34 mouse cellular contexts compared by ENCODE assay signal in the genomic region with DNA sequence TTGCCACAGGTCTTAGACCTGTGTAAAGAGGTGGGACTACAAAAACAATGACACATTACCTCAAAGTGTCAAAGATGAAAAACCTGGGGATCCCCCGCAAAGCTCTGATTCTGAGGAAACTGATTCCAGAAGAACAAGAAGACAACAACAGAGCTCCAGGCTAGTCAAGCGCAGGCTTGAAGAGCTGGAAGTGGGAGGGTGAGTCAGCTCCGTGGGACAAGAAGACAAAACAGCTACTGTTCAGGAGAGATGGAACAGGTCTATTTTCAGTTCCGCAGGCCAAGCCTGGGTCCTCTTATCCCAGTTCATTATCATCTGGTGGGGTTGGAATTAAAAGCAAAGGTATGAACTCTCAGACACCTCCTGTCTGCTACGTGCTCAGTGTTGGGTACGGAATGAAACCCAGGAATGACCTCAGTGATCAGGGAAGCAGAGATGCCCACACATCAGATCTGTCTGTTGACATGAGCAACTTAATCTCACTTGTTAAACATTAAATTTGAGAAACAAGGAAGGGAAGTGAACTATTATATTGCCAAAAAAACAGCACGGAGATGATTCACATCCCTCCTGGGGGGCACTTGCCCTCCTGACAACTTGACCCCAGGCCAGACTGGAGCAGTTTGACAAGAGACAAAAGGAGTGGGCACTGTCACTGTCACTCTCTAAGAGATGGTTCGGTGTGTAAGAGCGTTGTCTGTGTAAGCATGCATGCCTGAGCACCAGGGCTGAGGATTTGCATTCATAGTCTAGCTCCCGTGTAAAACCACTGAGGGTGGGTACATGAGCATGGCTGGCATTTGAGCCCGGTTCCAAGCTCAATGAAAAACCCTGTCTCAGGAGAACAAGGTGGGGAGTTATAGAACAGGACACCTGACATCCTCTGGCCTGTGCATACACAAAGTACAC. TPM values are rescaled to one million over a fixed set of nuclear protein-coding genes. Genes with fewer than 3 reads are reported as not detected.
DNase-seq lines count a peak whose midpoint lies in the region; ATAC-seq and TF ChIP-seq lines count a peak whose summit lies in the region.
"Had no signal": no experiment of that assay in that cellular context is flagged by ENCODE, and none has a peak within 500 bp of the region (broad histone marks: within the 10 kb centered on the region; RNA-seq: fewer than 3 reads in every experiment).

No protein-coding gene starts in this region.

- H3K36me3 ChIP-seq in heart, embryonic 10.5 days: no peaks in the 10 kb centered on the region
- H3K36me3 ChIP-seq in heart, postnatal 0 days (replicated peaks; ENCODE audit: control insufficient read depth, insufficient read depth, low read length): peaks cover 6% of the 10 kb centered on the region; the same call in 1 of the 2 replicates
- H3K36me3 ChIP-seq: embryonic facial prominence, embryonic 13.5 days; hindbrain, embryonic 12.5 days; neural tube, embryonic 13.5 days had no signal

- H3K27me3 ChIP-seq in heart, embryonic 10.5 days (ENCODE audit: insufficient read depth, poor library complexity, severe bottlenecking): no peaks in the 10 kb centered on the region
- H3K27me3 ChIP-seq in heart, postnatal 0 days (ENCODE audit: control insufficient read depth, insufficient read depth, low read length): no peaks in the 10 kb centered on the region
- H3K27me3 ChIP-seq: embryonic facial prominence, embryonic 13.5 days; forebrain, embryonic 13.5 days; hindbrain, embryonic 12.5 days; neural tube, embryonic 13.5 days had no signal

- DNase-seq in heart, embryonic 10.5 days (ENCODE audit: low spot score): peak; percentile 60
- no peak for DNase-seq in heart, adult 18-20 months
- no peak for DNase-seq in heart, postnatal 0 days (ENCODE audit: low spot score)
- DNase-seq in heart, postnatal 4 days: no peak
- DNase-seq in layer of hippocampus, adult 11-12 months (ENCODE audit: low spot score): no peak
- DNase-seq: adrenal gland, adult 2 months; cerebellum, adult 18-20 months; cerebellum, postnatal 14 days; kidney, adult 2 months; lung, postnatal 4 days; midbrain, embryonic 14.5 days had no signal

- TF ChIP-seq POLR2A in bone marrow macrophage, adult 2 months (IDR thresholded peaks at IDR 0.05; ENCODE audit: borderline replicate concordance, low read depth, low read length): no peak
- TF ChIP-seq POLR2A in olfactory bulb, adult 2 months (IDR thresholded peaks at IDR 0.05; ENCODE audit: insufficient read depth, low read depth, low read length): no peak

- no peak overlapping the region for H3K4me3 ChIP-seq in heart, embryonic 10.5 days
- H3K4me3 ChIP-seq in heart, postnatal 0 days (ENCODE audit: low read depth, low read length): peak overlapping the region; percentile 48
- peak overlapping the region; percentile 69 for H3K4me3 ChIP-seq in bone marrow macrophage, adult 2 months (ENCODE audit: insufficient read depth, low read length)
- no peak overlapping the region for H3K4me3 ChIP-seq in olfactory bulb, adult 2 months (ENCODE audit: insufficient read depth, low read depth, low read length)
- H3K4me3 ChIP-seq: embryonic facial prominence, embryonic 13.5 days; erythroblast, embryonic 14.5 days; forebrain, embryonic 13.5 days; hindbrain, embryonic 12.5 days; myocyte; neural tube, embryonic 13.5 days had no signal

- no peak for TF ChIP-seq EP300 in heart, postnatal 0 days (IDR thresholded peaks at IDR 0.05; ENCODE audit: low read depth)

- TF ChIP-seq CTCF in heart, postnatal 0 days (IDR thresholded peaks at IDR 0.05; ENCODE audit: low read depth): no peak
- TF ChIP-seq CTCF in bone marrow macrophage, adult 2 months (IDR thresholded peaks at IDR 0.05; ENCODE audit: low read depth, low read length): no peak
- no peak for TF ChIP-seq CTCF in olfactory bulb, adult 2 months (IDR thresholded peaks at IDR 0.05; ENCODE audit: insufficient read depth, low read depth, low read length)

- H3K9ac ChIP-seq in heart, postnatal 0 days (replicated peaks; ENCODE audit: low read depth, low read length): no peak overlapping the region
- H3K9ac ChIP-seq: embryonic facial prominence, embryonic 13.5 days; forebrain, embryonic 13.5 days; hindbrain, embryonic 12.5 days; neural tube, embryonic 13.5 days had no signal

- ATAC-seq in heart, postnatal 0 days (ENCODE audit: insufficient read depth, low read depth): no peak
- ATAC-seq: forebrain, embryonic 13.5 days had no signal

- no peaks in the 10 kb centered on the region for H3K9me3 ChIP-seq in heart, embryonic 10.5 days
- H3K9me3 ChIP-seq in heart, postnatal 0 days (replicated peaks; ENCODE audit: control insufficient read depth, low read length): no peaks in the 10 kb centered on the region
- H3K9me3 ChIP-seq: embryonic facial prominence, embryonic 13.5 days; forebrain, embryonic 13.5 days; hindbrain, embryonic 12.5 days; neural tube, embryonic 13.5 days had no signal

- 73% methylated on average over 11 of the region's 11 CpGs for WGBS in heart, embryonic 10.5 days
- WGBS in heart, postnatal 0 days: 43% methylated on average over 11 of the region's 11 CpGs
- 64% methylated on average over 11 of the region's 11 CpGs for WGBS in olfactory bulb, adult 2 months

- no peaks in the 10 kb centered on the region for H3K4me1 ChIP-seq in heart, embryonic 10.5 days
- peaks cover 15% of the 10 kb centered on the region for H3K4me1 ChIP-seq in heart, postnatal 0 days (ENCODE audit: control insufficient read depth, insufficient read depth)
- H3K4me1 ChIP-seq in bone marrow macrophage, adult 2 months (ENCODE audit: control insufficient read depth, insufficient read depth, low read length): peaks cover 26% of the 10 kb centered on the region
- no peaks in the 10 kb centered on the region for H3K4me1 ChIP-seq in olfactory bulb, adult 2 months (ENCODE audit: control insufficient read depth, insufficient read depth, low read length)
- H3K4me1 ChIP-seq: embryonic facial prominence, embryonic 13.5 days; forebrain, embryonic 13.5 days; hindbrain, embryonic 12.5 days; neural tube, embryonic 13.5 days had no signal

- no peak overlapping the region for H3K27ac ChIP-seq in heart, embryonic 10.5 days
- peak overlapping the region; percentile 36 for H3K27ac ChIP-seq in heart, postnatal 0 days (ENCODE audit: low read depth)
- H3K27ac ChIP-seq in bone marrow macrophage, adult 2 months (ENCODE audit: insufficient read depth, low read depth, low read length): no peak overlapping the region
- H3K27ac ChIP-seq in olfactory bulb, adult 2 months (ENCODE audit: insufficient read depth, low read depth, low read length): peak overlapping the region; percentile 46; the same call in 1 of the 2 replicates
- H3K27ac ChIP-seq: embryonic facial prominence, embryonic 13.5 days; forebrain, embryonic 13.5 days; hindbrain, embryonic 12.5 days; kidney, postnatal 0 days; neural tube, embryonic 13.5 days; stomach, postnatal 0 days had no signal

- peak overlapping the region; percentile 60 for H3K4me2 ChIP-seq in heart, postnatal 0 days (ENCODE audit: low read depth, low read length)
- H3K4me2 ChIP-seq: embryonic facial prominence, embryonic 13.5 days; forebrain, embryonic 13.5 days; hindbrain, embryonic 12.5 days; neural tube, embryonic 13.5 days had no signal

RNA-seq across cellular contexts. Expression of a gene that starts 1.4 kb away (rescaled TPM):
- 1.9 and 3.8 TPM in 2 replicates for polyA plus RNA-seq in heart, embryonic 10.5 days (2016; fragmentation: Nextera tagmentation; extraction: Ambion mirVana)
- total RNA-seq in heart, adult 18-20 months (2021): 10 to 100 TPM; 19.7 to 19.8 TPM
- 9.8 and 16.4 TPM in 2 replicates for total RNA-seq in heart, postnatal 0 days (2014; rRNA removed; ENCODE audit: low replicate concordance)
- 15.6 and 15.7 TPM in 2 replicates for polyA plus RNA-seq in heart, postnatal 0 days (2015; fragmentation: Nextera tagmentation; extraction: Ambion mirVana)
- total RNA-seq in heart, postnatal 4 days (2021): 10 to 100 TPM; 16.4 to 17.6 TPM
- polyA plus RNA-seq in bone marrow macrophage, adult 2 months (2012; ENCODE audit: insufficient read depth, insufficient read length, missing spikeins): 4.8 and 4.9 TPM in 2 replicates
- not detected in 2 replicates for polyA plus RNA-seq in olfactory bulb, adult 2 months (2012; ENCODE audit: insufficient read depth, insufficient read length, low replicate concordance, missing spikeins)
- polyA plus RNA-seq: erythroblast, embryonic 14.5 days; hindbrain, embryonic 12.5 days; kidney, postnatal 0 days; liver, adult 2 months; midbrain, embryonic 14.5 days; neural tube, embryonic 13.5 days had no signal

RNA-seq across cellular contexts. Expression of a gene that starts 5.7 kb away (rescaled TPM):
- polyA plus RNA-seq in heart, embryonic 10.5 days (2016; fragmentation: Nextera tagmentation; extraction: Ambion mirVana): 49.3 and 61.1 TPM in 2 replicates
- 10 to 100 TPM; 88.1 to 95.2 TPM for total RNA-seq in heart, adult 18-20 months (2021)
- 75.7 and 107 TPM in 2 replicates for total RNA-seq in heart, postnatal 0 days (2014; rRNA removed; ENCODE audit: low replicate concordance)
- polyA plus RNA-seq in heart, postnatal 0 days (2015; fragmentation: Nextera tagmentation; extraction: Ambion mirVana): 42.9 and 47.1 TPM in 2 replicates
- total RNA-seq in heart, postnatal 4 days (2021): 100 to 1,000 TPM; 126 to 127 TPM
- polyA plus RNA-seq in bone marrow macrophage, adult 2 months (2012; ENCODE audit: insufficient read depth, insufficient read length, missing spikeins): 191 and 197 TPM in 2 replicates
- 125 TPM in 1 of 2 replicates, not detected in the other for polyA plus RNA-seq in olfactory bulb, adult 2 months (2012; ENCODE audit: insufficient read depth, insufficient read length, low replicate concordance, missing spikeins)

RNA-seq across cellular contexts. Expression of a gene that starts 21.6 kb away (rescaled TPM):
- polyA plus RNA-seq in heart, embryonic 10.5 days (2016; fragmentation: Nextera tagmentation; extraction: Ambion mirVana): 0.25 and 0.88 TPM in 2 replicates
- under 1 TPM; 0.35 to 0.41 TPM for total RNA-seq in heart, adult 18-20 months (2021)
- 0.88 and 3.9 TPM in 2 replicates for total RNA-seq in heart, postnatal 0 days (2014; rRNA removed; ENCODE audit: low replicate concordance)
- polyA plus RNA-seq in heart, postnatal 0 days (2015; fragmentation: Nextera tagmentation; extraction: Ambion mirVana): 0.30 and 0.33 TPM in 2 replicates
- under 1 TPM; 0.81 to 0.83 TPM for total RNA-seq in heart, postnatal 4 days (2021)
- 0.17 TPM in 1 of 2 replicates, not detected in the other for polyA plus RNA-seq in bone marrow macrophage, adult 2 months (2012; ENCODE audit: insufficient read depth, insufficient read length, missing spikeins)
- not detected in 2 replicates for polyA plus RNA-seq in olfactory bulb, adult 2 months (2012; ENCODE audit: insufficient read depth, insufficient read length, low replicate concordance, missing spikeins)
- total RNA-seq: granulocyte monocyte progenitor cell, adult 5-6 weeks; megakaryocyte-erythroid progenitor cell, adult 5-6 weeks had no signal
- polyA plus RNA-seq: erythroblast, embryonic 14.5 days; liver, adult 2 months; myocyte had no signal

RNA-seq across cellular contexts. Expression of a gene that starts 34.3 kb away (rescaled TPM):
- not detected in 2 replicates for polyA plus RNA-seq in heart, embryonic 10.5 days (2016; fragmentation: Nextera tagmentation; extraction: Ambion mirVana)
- not detected for total RNA-seq in heart, adult 18-20 months (2021)
- total RNA-seq in heart, postnatal 0 days (2014; rRNA removed; ENCODE audit: low replicate concordance): not detected in 2 replicates
- polyA plus RNA-seq in heart, postnatal 0 days (2015; fragmentation: Nextera tagmentation; extraction: Ambion mirVana): not detected in 2 replicates
- not detected for total RNA-seq in heart, postnatal 4 days (2021)
- polyA plus RNA-seq in bone marrow macrophage, adult 2 months (2012; ENCODE audit: insufficient read depth, insufficient read length, missing spikeins): not detected in 2 replicates
- not detected in 2 replicates for polyA plus RNA-seq in olfactory bulb, adult 2 months (2012; ENCODE audit: insufficient read depth, insufficient read length, low replicate concordance, missing spikeins)
- total RNA-seq: adrenal gland, adult 2 months; adrenal gland, postnatal 4 days; ES-E14; gastrocnemius, adult 8-10 months; granulocyte monocyte progenitor cell, adult 5-6 weeks; layer of hippocampus, postnatal 10 days; liver, adult 2 months; megakaryocyte-erythroid progenitor cell, adult 5-6 weeks had no signal
- polyA plus RNA-seq: adrenal gland, adult 2 months; embryonic facial prominence, embryonic 13.5 days; erythroblast, embryonic 14.5 days; forebrain, embryonic 13.5 days; frontal cortex, adult 2 months; hindbrain, embryonic 12.5 days; kidney, adult 2 months; kidney, postnatal 0 days; large intestine, adult 2 months; limb, embryonic 11.5 days; liver, adult 2 months; liver, embryonic 16.5 days; lung, embryonic 16.5 days; midbrain, embryonic 14.5 days; myocyte; neural tube, embryonic 13.5 days; stomach, postnatal 0 days; urinary bladder, adult 2 months had no signal

RNA-seq across cellular contexts. Expression of a gene that starts 43.7 kb away (rescaled TPM):
- not detected in 2 replicates for polyA plus RNA-seq in heart, embryonic 10.5 days (2016; fragmentation: Nextera tagmentation; extraction: Ambion mirVana)
- total RNA-seq in heart, adult 18-20 months (2021): not detected
- not detected in 2 replicates for total RNA-seq in heart, postnatal 0 days (2014; rRNA removed; ENCODE audit: low replicate concordance)
- not detected in 2 replicates for polyA plus RNA-seq in heart, postnatal 0 days (2015; fragmentation: Nextera tagmentation; extraction: Ambion mirVana)
- total RNA-seq in heart, postnatal 4 days (2021): not detected
- polyA plus RNA-seq in bone marrow macrophage, adult 2 months (2012; ENCODE audit: insufficient read depth, insufficient read length, missing spikeins): not detected in 2 replicates
- polyA plus RNA-seq in olfactory bulb, adult 2 months (2012; ENCODE audit: insufficient read depth, insufficient read length, low replicate concordance, missing spikeins): not detected in 2 replicates
- total RNA-seq: adrenal gland, adult 2 months; adrenal gland, postnatal 4 days; ES-E14; gastrocnemius, adult 8-10 months; granulocyte monocyte progenitor cell, adult 5-6 weeks; layer of hippocampus, postnatal 10 days; liver, adult 2 months; megakaryocyte-erythroid progenitor cell, adult 5-6 weeks had no signal
- polyA plus RNA-seq: adrenal gland, adult 2 months; embryonic facial prominence, embryonic 13.5 days; forebrain, embryonic 13.5 days; frontal cortex, adult 2 months; hindbrain, embryonic 12.5 days; kidney, adult 2 months; kidney, postnatal 0 days; large intestine, adult 2 months; limb, embryonic 11.5 days; liver, adult 2 months; liver, embryonic 16.5 days; lung, embryonic 16.5 days; midbrain, embryonic 14.5 days; myocyte; neural tube, embryonic 13.5 days; stomach, postnatal 0 days; urinary bladder, adult 2 months had no signal

Comparison
In these comparisons a context has a peak if more than half of its experiments do, and no peak if none do; other contexts are left out.
1. H3K27ac ChIP-seq: peak in heart, postnatal 0 days (single experiment) and olfactory bulb, adult 2 months (single experiment); none in heart, embryonic 10.5 days (single experiment) and bone marrow macrophage, adult 2 months (single experiment).
2. H3K4me3 ChIP-seq: peak in heart, postnatal 0 days (single experiment) and bone marrow macrophage, adult 2 months (single experiment); none in heart, embryonic 10.5 days (single experiment) and olfactory bulb, adult 2 months (single experiment).
3. RNA of a gene that starts 21.6 kb away (polyA plus RNA-seq): not detected in olfactory bulb, adult 2 months; 0.25 to 0.88 TPM in heart, embryonic 10.5 days, 0.30 to 0.33 TPM in heart, postnatal 0 days and 0.17 TPM in bone marrow macrophage, adult 2 months; every median in the first group is over 10 times any median in the second.